Mouse (Mus musculus) embryonic facial prominence, embryonic 15.5 days (tissue): ENCODE measurements at regions not wholly inside any gene's neighbourhood (a gene's known extent, or its start where the extent isn't known, plus 50 kb on each side); places are given as distances from the start of the nearest gene placed in this dataset.
A peak's percentile ranks its signal among the peaks of the same experiment; 100 is the strongest.
"Not testable (repeated sequence)": the region's sequence is repeated elsewhere in the genome, so short reads cannot be mapped to it uniquely, and the experiment has no call there.

ENCODE experiments used
- ATAC-seq: fragments of 200-750 bp; cut with Nextera tagmentation; 2 replicates; pipeline ENCODE4 v1.8.0; 2017; ENCODE audit warnings: low read depth, moderate TSS enrichment; ENCODE audit not compliant: insufficient number of reproducible peaks, low FRiP score, low TSS enrichment
- H3K27ac ChIP-seq: fragments of 300-500 bp; sonication (generic); replicated peaks from 2 replicates; pipeline ENCODE4 v1.5.1; 2015; ENCODE audit warnings: mild to moderate bottlenecking, inconsistent platforms
- H3K27me3 ChIP-seq: fragments of 300-500 bp; sonication (generic); 2 replicates; pipeline ENCODE4 v1.6.1; 2015; ENCODE audit warnings: inconsistent platforms
- H3K36me3 ChIP-seq: fragments of 300-500 bp; sonication (generic); 2 replicates; pipeline ENCODE4 v1.6.1; 2015; ENCODE audit warnings: mild to moderate bottlenecking, inconsistent platforms
- H3K4me1 ChIP-seq: fragments of 300-500 bp; sonication (generic); 2 replicates; pipeline ENCODE4 v1.6.1; 2015; ENCODE audit warnings: inconsistent platforms
- H3K4me2 ChIP-seq: fragments of 300-500 bp; sonication (generic); replicated peaks from 2 replicates; pipeline ENCODE4 v1.6.1; 2015; ENCODE audit warnings: mild to moderate bottlenecking, inconsistent platforms
- H3K4me3 ChIP-seq: fragments of 300-500 bp; sonication (generic); replicated peaks from 2 replicates; pipeline ENCODE4 v1.5.1; 2015; ENCODE audit warnings: mild to moderate bottlenecking, inconsistent platforms
- H3K9ac ChIP-seq: fragments of 300-500 bp; sonication (generic); 2 replicates; pipeline ENCODE4 v1.6.1; 2015; ENCODE audit warnings: inconsistent platforms
- H3K9me3 ChIP-seq: fragments of 300-500 bp; sonication (generic); replicated peaks from 2 replicates; pipeline ENCODE4 v1.6.1; 2016; ENCODE audit warnings: inconsistent platforms
- WGBS: fragments of 180-500 bp; shearing (Covaris S2); methylation state at CpG from one replicate; pipeline ENCODE4 v1.1.7; 2015; 5-methylcytosine and 5-hydroxymethylcytosine counted together

DNA sequence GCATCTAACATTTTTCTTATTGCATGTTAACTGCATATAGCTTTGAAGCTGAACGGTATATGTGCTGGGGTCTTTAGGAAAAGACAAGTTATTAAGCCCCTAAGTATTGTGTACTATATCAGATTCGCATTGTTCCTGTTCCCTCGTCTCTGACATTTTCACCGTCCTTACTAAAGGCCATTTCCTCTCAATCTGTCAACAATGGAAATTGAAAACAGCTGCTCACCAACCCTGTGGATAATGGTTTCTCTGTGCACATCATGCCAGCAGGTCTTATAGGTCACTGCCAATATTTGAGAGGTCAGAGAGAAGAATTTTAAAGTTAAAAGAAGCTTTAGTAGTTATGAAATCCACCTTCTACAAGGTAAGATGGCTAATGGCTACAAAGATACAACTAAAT is 797.4 kb upstream of the Impad1 start:
- 22% methylated on average over 4 of the region's 4 CpGs for WGBS
- no peak for ATAC-seq
- no peak overlapping the region for H3K9ac ChIP-seq
- H3K27ac ChIP-seq: no peak overlapping the region
- no peaks in the 10 kb centered on the region for H3K36me3 ChIP-seq
- no peak overlapping the region for H3K4me2 ChIP-seq
- no peaks in the 10 kb centered on the region for H3K4me1 ChIP-seq
- H3K4me3 ChIP-seq: no peak overlapping the region
- H3K27me3 ChIP-seq: no peaks in the 10 kb centered on the region
- no peaks in the 10 kb centered on the region for H3K9me3 ChIP-seq

DNA sequence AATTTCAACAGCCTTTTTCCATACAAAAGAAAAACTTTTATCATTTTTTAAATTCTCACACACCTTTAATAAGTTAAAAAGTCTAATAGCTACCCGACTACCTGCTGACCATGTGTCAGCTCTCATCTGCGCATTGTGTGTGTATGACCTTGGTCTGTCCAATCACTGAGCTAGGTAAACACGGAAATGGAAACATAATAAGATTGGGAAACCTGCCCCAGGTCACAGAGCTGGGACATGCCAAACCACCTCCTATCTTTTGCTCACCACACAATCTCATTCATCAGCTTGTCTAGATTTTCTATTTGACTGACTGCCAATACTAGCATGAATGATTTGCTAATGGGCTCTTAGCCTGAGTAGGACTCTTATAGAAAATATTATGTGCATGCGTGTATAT is 794.3 kb upstream of the Impad1 start:
- Histone ChIP-seq H3K9me3 (no peaks in the 10 kb centered on the region), H3K27ac (no peak overlapping the region), H3K4me2 (no peak overlapping the region), H3K27me3 (no peaks in the 10 kb centered on the region), H3K9ac (no peak overlapping the region), H3K4me1 (peaks cover 7% of the 10 kb centered on the region), H3K4me3 (no peak overlapping the region), H3K36me3 (no peaks in the 10 kb centered on the region)
- no peak for ATAC-seq
- WGBS: 82% methylated on average over 4 of the region's 4 CpGs

DNA sequence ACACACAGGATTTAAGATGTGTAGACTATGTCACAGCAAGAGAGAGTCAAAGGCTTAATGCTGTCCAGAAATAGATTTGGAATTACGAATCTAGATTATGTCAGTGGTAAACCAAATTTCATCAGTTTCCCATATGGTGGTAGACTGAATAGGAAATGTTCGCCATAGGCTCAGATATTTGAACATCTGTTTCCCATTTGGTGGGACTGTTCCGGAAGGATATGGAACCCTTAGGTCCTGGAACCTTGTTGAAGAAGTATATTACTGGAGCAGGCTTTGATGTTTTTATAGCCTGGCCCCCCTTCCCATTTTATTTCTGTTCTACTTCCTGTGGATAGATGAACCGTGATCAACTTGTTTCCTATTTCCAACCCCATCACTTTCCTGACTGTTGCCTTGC is 792.0 kb upstream of the Impad1 start:
- Histone ChIP-seq H3K27ac (no peak overlapping the region), H3K4me3 (no peak overlapping the region), H3K4me1 (peaks cover 7% of the 10 kb centered on the region), H3K9ac (no peak overlapping the region), H3K9me3 (no peaks in the 10 kb centered on the region), H3K27me3 (no peaks in the 10 kb centered on the region), H3K36me3 (no peaks in the 10 kb centered on the region), H3K4me2 (no peak overlapping the region)
- 48% methylated on average over 4 of the region's 4 CpGs for WGBS
- ATAC-seq: no peak

DNA sequence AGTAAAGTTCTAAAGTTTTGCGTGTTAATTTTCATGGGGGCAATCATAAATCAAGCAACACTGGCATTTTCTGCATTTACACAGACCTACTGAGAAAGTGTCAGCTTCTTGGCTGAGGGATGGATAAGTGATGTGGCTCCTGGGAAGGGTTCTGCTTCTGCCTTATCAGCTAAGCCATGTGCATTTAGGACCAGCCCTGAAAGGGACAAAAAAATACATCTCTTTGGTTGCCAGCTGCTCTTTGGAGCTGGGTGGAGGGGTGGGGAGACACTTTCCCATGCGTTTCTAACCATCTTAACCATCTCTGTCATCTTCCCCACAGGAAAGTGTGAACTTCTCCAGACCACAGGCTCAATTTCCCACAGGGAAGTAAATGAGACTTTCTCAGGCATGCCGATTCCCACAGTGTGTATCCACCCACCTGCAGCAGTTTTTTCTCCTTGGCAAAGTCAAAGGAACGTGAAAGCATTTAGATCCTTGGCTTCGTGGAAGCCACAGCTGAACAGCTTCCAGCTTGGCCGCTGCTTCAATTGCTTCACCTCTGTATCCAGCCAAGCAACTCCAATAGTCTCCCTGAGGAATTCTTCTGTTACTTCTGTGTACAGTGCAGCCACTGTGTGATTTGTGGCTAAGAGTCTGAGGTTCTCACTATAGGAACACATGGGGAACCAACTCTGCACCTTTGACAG is 791.0 kb upstream of the Impad1 start:
- no peak overlapping the region for H3K9ac ChIP-seq

DNA sequence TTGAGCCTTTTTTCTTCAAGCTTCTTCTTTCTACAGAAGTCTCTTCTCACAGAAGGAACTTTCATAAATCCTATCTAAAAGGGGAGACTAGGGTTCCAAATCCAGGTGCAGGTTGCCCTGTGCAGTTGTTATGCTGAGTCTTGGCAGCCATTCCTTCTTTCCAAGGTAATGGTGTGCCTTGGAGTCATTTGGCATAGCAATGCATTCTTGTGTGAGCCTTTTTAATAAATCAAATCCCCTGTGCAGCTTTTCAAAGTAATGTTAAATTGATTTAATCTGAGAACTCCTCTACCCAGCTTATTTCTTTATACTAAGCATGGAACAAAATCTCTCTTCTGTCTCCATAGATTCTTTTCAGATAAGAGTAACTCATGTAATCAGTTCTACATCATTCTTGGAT is 774.9 kb upstream of the Impad1 start:
- Histone ChIP-seq H3K9me3 (no peaks in the 10 kb centered on the region), H3K4me1 (no peaks in the 10 kb centered on the region), H3K27me3 (no peaks in the 10 kb centered on the region), H3K9ac (no peak overlapping the region), H3K36me3 (no peaks in the 10 kb centered on the region), H3K27ac (no peak overlapping the region), H3K4me3 (no peak overlapping the region), H3K4me2 (no peak overlapping the region)
- no peak for ATAC-seq

More for the DNA sequence above, 791.0 kb upstream of the Impad1 start:
- Histone ChIP-seq H3K4me2 (no peak overlapping the region), H3K4me3 (no peak overlapping the region), H3K36me3 (no peaks in the 10 kb centered on the region), H3K27ac (no peak overlapping the region; the same call in 1 of the 2 replicates), H3K9me3 (no peaks in the 10 kb centered on the region), H3K4me1 (peaks cover 7% of the 10 kb centered on the region), H3K27me3 (no peaks in the 10 kb centered on the region)
- peak; percentile 90 for ATAC-seq
- WGBS: 51% methylated on average over 6 of the region's 6 CpGs

DNA sequence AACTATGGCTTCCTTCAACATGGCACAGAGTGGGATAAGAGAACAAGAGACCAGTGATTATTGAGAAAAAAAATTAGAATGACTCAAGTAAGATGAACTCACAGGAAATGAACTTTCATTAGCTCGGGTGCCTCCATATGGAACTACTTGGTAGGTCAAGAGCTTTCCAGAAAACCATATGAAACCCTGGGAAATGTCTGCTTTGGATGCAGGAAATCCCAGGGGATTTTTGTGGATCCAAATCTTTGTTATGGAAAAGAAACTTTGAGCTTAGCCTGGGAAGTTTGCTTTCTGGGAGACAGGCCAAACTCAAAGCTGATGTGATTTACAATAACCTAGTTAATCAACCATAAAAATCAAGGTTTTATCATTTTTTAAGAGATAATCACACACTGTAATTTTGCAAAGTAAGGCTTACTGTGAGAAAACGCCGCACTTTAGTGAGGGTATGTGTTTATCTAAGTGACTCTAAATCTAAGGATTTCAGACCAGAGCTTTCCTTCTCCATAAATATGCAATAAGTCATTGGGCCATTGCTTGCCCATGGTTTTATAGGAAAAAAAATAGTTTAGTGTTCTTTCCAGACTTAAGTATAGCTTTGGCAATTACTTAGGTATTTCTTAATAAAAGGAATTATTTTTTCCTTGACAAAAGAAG is 767.0 kb upstream of the Impad1 start:
- Histone ChIP-seq H3K9me3 (no peaks in the 10 kb centered on the region), H3K4me2 (no peak overlapping the region), H3K36me3 (no peaks in the 10 kb centered on the region), H3K27ac (no peak overlapping the region), H3K9ac (no peak overlapping the region), H3K4me1 (0 out of 2 replicates have a peak, but pooled peaks cover 3% of the 10 kb centered on the region), H3K27me3 (no peaks in the 10 kb centered on the region), H3K4me3 (no peak overlapping the region)
- WGBS: 40% methylated on average over 3 of the region's 3 CpGs
- peak; percentile 60; the same call in 1 of the 2 replicates for ATAC-seq

DNA sequence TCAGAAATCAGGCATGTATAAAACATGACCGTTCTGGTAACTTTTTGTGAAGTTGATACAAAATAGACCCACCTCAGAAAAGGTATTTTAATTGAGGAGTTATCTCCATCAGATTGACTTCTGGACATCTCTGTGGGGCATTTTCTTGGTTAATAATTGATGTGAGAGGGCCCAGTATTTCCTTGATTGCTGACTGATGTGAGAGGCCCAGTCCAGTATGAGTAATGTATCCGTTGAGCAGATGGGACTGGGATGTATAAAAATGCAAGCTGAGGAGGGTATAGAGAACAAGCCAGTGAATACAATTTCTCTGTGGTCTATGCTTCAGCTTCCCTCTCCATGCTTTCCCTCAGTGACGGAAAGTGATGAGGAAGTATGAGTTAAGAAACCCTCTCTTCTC is 747.0 kb upstream of the Impad1 start:
- Histone ChIP-seq H3K27ac (no peak overlapping the region), H3K36me3 (no peaks in the 10 kb centered on the region), H3K4me2 (no peak overlapping the region), H3K27me3 (no peaks in the 10 kb centered on the region), H3K4me3 (no peak overlapping the region), H3K4me1 (no peaks in the 10 kb centered on the region), H3K9ac (no peak overlapping the region), H3K9me3 (no peaks in the 10 kb centered on the region)
- no peak for ATAC-seq
- WGBS: 71% methylated on average over 3 of the region's 3 CpGs

DNA sequence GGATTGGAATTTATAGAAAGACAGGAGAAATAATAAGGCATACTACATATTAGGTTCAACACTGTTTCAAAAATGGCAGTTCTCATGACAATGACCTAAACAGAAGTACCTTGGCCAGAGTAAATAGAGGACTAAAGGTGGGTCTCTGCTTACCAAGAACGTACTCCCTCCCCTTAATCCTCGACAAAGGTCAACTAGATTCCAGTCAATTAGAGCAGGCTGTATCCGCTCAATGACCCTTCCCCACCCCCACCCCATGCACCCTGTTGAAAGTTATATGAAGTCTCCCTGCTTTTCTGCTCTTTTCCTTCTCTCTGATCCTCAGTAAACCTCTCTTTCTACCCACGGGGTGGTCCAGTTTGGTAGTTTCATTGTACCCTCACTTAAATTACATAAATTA is 737.3 kb upstream of the Impad1 start:
- no peaks in the 10 kb centered on the region for H3K36me3 ChIP-seq
- no peak overlapping the region for H3K27ac ChIP-seq
- H3K4me1 ChIP-seq: no peaks in the 10 kb centered on the region
- no peak overlapping the region for H3K4me2 ChIP-seq
- no peak overlapping the region for H3K4me3 ChIP-seq
- no peaks in the 10 kb centered on the region for H3K9me3 ChIP-seq
- no peak for ATAC-seq
- no peak overlapping the region for H3K9ac ChIP-seq
- no peaks in the 10 kb centered on the region for H3K27me3 ChIP-seq
- 34% methylated on average over 4 of the region's 4 CpGs for WGBS

DNA sequence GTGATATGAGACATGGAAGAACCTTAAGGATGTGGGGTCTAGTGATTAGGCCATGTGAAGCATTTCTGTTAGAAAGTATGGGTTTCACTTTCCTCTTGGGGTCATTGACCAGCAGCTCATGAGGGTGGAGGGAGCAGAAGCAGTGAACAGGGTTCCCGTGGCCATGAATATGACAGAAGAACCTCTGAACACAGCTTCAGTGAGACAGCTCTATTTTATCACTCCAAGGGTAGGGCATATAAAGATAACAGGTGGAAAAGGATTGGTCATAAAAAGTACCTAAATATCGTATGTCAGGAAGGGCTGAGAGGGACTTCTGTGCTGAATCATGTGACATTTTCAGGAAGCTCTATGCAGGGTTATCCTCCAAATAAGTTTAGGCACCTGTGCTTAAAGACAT is 725.4 kb upstream of the Impad1 start:
- H3K27ac ChIP-seq: no peak overlapping the region
- ATAC-seq: no peak
- no peaks in the 10 kb centered on the region for H3K36me3 ChIP-seq
- H3K4me1 ChIP-seq: no peaks in the 10 kb centered on the region
- no peaks in the 10 kb centered on the region for H3K9me3 ChIP-seq
- H3K27me3 ChIP-seq: no peaks in the 10 kb centered on the region
- H3K4me3 ChIP-seq: no peak overlapping the region
- WGBS: 89% methylated on average over 2 of the region's 2 CpGs
- H3K9ac ChIP-seq: no peak overlapping the region
- H3K4me2 ChIP-seq: no peak overlapping the region

DNA sequence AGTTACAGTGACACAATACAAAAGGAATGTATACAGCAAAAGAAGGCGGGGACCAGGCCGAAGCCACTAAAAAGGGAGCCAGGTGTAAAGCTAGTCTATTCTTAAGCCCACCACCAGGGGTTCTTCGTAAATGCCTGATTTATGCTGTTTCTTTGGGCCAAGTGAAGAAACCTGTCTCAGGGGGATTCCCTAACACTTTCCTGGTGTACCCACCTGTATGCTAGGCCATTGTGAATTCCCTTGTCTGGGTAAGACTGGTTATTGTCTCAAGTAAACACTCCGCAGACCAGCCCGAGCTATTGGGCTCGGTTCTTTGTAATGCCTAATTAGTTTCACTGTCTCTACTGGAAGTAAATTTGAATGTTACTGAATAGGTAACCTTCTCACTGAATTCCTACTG is 722.3 kb upstream of the Impad1 start:
- not testable (repeated sequence) for H3K9ac ChIP-seq, ATAC-seq, H3K9me3 ChIP-seq, H3K4me2 ChIP-seq, H3K27ac ChIP-seq, H3K36me3 ChIP-seq, H3K4me1 ChIP-seq, H3K27me3 ChIP-seq, H3K4me3 ChIP-seq
- WGBS: 80% methylated on average over 6 of the region's 6 CpGs

DNA sequence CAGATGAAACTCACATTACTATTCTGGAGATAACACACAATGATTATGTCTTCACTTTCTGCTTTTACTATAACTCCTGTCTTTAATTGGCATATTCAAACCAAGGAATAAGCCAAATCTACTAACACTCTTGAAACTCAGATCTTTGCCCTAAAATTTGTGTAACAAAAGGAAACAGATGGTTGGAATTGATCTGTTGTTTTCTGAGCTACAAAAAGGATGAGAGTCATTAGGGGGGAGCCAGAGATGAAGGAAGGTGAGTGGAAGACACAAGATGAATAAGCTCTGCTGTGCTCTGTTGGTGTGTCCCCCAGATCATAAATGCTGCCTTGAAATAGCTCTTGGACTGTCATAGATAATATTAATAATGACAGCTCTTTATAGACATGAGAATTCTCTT is 718.6 kb upstream of the Impad1 start:
- H3K4me3 ChIP-seq: no peak overlapping the region
- ATAC-seq: no peak

DNA sequence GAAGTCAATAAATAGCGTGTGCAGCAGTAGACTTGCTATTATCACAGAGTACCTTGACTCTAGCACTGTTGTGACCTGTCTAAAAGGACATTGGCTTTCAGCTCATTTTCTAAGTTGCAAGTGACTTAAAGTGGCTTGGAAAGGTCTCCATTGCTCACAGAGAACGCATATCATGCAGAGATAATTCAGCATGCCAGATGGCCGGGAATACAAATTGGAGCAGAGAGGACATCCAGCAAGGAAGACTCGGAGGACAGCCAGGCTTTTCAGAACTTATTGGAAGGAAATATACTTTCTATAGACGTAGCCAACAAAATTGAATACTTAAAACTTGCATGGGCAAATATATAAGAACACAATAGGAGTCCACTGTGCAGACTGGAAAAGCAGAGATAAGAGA is 716.2 kb upstream of the Impad1 start:
- ATAC-seq: no peak
- H3K27ac ChIP-seq: no peak overlapping the region
- 81% methylated on average over 5 of the region's 5 CpGs for WGBS
- H3K27me3 ChIP-seq: no peaks in the 10 kb centered on the region
- no peak overlapping the region for H3K9ac ChIP-seq
- H3K36me3 ChIP-seq: no peaks in the 10 kb centered on the region
- no peaks in the 10 kb centered on the region for H3K9me3 ChIP-seq
- H3K4me2 ChIP-seq: no peak overlapping the region
- no peaks in the 10 kb centered on the region for H3K4me1 ChIP-seq
- no peak overlapping the region for H3K4me3 ChIP-seq

More for the DNA sequence above, 718.6 kb upstream of the Impad1 start:
- H3K27ac ChIP-seq: no peak overlapping the region
- no peaks in the 10 kb centered on the region for H3K4me1 ChIP-seq
- no peak overlapping the region for H3K9ac ChIP-seq
- no peaks in the 10 kb centered on the region for H3K36me3 ChIP-seq
- H3K9me3 ChIP-seq: no peaks in the 10 kb centered on the region
- H3K27me3 ChIP-seq: no peaks in the 10 kb centered on the region
- H3K4me2 ChIP-seq: no peak overlapping the region
